Mouse (Mus musculus) macrophage (primary cell): ENCODE results near the gene Smim10l1. TPM values are rescaled to one million over a fixed set of nuclear protein-coding genes. Genes with fewer than 3 reads are reported as not detected.

Experiments
- H3K27ac ChIP-seq: fragments of 350-480 bp; formaldehyde crosslinking; 2 replicates; pipeline ENCODE4 v1.9.0; 2021
- H3K36me3 ChIP-seq: fragments of 350-480 bp; formaldehyde crosslinking; 2 replicates; pipeline ENCODE4 v1.9.0; 2021; ENCODE audit errors: inconsistent target
- H3K4me3 ChIP-seq: fragments of 350-480 bp; formaldehyde crosslinking; 2 replicates; pipeline ENCODE4 v1.9.0; 2021; ENCODE audit errors: inconsistent target
- H3K79me2 ChIP-seq: fragments of 350-480 bp; formaldehyde crosslinking; 2 replicates; pipeline ENCODE4 v1.9.0; 2021; ENCODE audit errors: inconsistent target
- WGBS: methylation state at CpG from one replicate; pipeline ENCODE4 v1.1.7; 2026; ENCODE audit warnings: inconsistent platforms; ENCODE audit not compliant: missing documents; 5-methylcytosine and 5-hydroxymethylcytosine counted together
- polyA plus RNA-seq: library from polyadenylated mRNA; stranded (reverse); fragments of 250-400 nt; gene quantifications from 3 replicates; pipeline ENCODE4 v1.2.4, GENCODE M21; 2018; ENCODE audit warnings: inconsistent platforms
- total RNA-seq, 78 experiments: library from RNA; depleted of rRNA; stranded (reverse); fragments of 250-400 nt; gene quantifications; 1 replicate in 9 of 78; 2 replicates in 24 of 78; 3 replicates in 43 of 78; 4 replicates in 2 of 78; pipeline ENCODE4 v1.2.4; 2018; ENCODE audit warnings: inconsistent platforms in 56 of 78

Smim10l1 gene
- 10 to 100 TPM; 15.8 to 74.5 (median 38.8) TPM for total RNA-seq (2018; cell fraction: chromatin; rRNA removed)
- total RNA-seq (2018; cell fraction: cytosol; rRNA removed), result 10 to 100 TPM; 35.1 to 60.4 (median 48.7) TPM
- total RNA-seq (2018; cell fraction: nucleus; rRNA removed), result 100 to 1,000 TPM in 4 of 26 experiments, 10 to 100 TPM in 22; 22.5 to 176 (median 51.3) TPM
- 36.2 to 80.2 TPM (median 38.7 TPM) in 3 replicates for polyA plus RNA-seq

GRCm38 (mm10) chr6:133104609-133104921 is at the start of gene Smim10l1:
TSS of gene Smim10l1 (plus strand) at chr6:133104909.
- Histone ChIP-seq H3K36me3 (0 out of 2 replicates have a peak, but pooled peaks cover 4% of the 10 kb centered on the region), H3K4me3 (peak within 1 kb of the TSS; percentile 61), H3K27ac (peak within 1 kb of the TSS; percentile 65), H3K79me2 (peaks cover 42% of the 10 kb centered on the region)

DNA sequence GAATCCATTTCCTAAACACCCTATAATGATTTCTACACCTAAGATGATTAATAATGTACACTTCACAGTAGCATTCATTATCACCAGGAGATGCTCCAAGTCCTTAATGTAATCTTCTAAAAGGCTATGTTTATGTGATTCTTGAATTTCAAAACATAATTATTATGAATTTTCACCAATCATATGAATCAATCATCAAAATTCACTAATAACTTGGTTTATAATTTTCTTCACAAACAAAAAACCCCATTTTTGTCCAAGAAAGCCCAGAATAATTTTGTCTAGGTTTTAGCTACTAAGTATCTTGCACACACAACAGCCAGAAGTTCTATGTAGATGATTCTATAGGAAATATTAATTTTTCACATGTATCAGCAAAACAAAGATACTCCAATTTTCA is 49.0 kb upstream of the Smim10l1 start, which contains the start of gene Tas2r140:
Gene Tas2r140, minus strand, starts transcription at position 101 of the 400 bp plus-strand sequence.
- no peak within 1 kb of the TSS for H3K4me3 ChIP-seq
- H3K36me3 ChIP-seq, result no peaks in the 10 kb centered on the region
- H3K27ac ChIP-seq, result no peak within 1 kb of the TSS
- no peaks in the 10 kb centered on the region for H3K79me2 ChIP-seq

DNA sequence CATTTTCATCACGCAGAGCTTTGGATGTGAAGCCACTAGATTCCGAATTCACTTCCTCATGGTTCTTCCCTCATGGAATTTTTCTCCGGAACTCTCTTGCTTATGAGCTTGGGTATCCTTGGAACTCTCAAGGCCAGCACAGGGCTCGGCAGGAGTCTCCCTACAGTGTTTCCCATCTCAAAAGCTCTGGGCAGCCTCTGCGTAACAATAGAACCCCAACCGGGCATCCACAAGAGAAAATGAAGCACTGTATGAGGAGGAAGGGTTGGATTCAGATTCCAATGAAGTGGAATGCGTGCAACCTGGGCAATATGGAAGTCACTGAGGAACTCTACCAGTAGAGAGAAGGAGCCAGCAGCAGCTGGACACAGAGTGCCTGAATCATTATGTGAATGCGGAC is 12.5 kb upstream of the Smim10l1 start:
- Histone ChIP-seq H3K36me3 (no peaks in the 10 kb centered on the region), H3K27ac (no peak overlapping the region), H3K79me2 (no peaks in the 10 kb centered on the region), H3K4me3 (no peak overlapping the region)
- 85% methylated on average over 8 of the region's 8 CpGs for WGBS

- Histone ChIP-seq H3K79me2 (peaks cover 20% of the 10 kb centered on the region), H3K27ac (no peak overlapping the region), H3K36me3 (no peaks in the 10 kb centered on the region), H3K4me3 (no peak overlapping the region)
- 82% methylated on average over 1 of the region's 1 CpGs for WGBS
These were observed 2.3 kb upstream of the Smim10l1 start for GRCm38 (mm10) chr6:133102430-133102829.

DNA sequence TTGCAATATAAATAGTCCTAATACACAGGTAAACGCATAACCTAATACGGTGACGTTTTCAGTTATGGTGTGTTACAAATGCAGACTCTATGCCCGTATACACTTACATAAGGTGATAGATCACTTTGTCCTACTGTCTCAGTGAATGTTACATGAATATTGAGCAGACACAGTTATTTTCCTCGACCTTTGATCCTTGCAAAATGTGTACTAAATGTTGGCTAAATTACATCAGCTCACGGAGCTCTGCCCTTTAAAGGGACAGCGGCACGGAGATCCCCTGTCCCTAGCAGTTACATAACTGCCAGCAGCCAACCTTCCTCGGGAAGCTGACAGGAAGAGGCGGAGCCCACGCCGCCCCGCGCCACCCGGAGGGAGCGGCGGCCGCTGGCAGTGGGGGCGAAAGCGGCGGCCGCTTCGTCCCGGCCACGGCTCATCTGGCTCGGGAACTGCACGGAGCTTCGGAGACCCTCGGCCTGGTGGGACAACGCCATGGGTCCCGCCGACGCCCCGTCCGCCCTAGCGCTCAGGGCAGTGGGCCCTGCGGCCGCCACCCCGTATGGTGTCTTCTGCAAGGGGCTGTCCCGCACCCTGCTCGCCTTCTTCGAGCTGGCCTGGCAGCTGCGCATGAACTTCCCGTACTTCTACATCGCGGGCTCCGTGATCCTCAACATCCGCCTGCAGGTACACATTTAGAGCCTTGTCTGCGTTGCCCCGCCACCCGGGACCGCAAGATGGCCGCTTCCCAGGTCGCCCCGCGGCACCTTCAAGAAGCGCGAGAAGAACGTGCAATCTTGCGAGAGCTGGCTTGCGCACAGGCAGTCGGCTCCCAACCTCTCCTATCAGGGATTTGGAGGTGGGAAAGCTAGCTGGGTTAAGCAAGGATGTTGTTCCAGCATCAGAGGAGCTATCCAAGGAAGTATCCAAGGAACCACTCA is 482 bp downstream of the Smim10l1 start:
- WGBS, result under 1% methylated on average over 61 of the region's 62 CpGs
- Histone ChIP-seq H3K27ac (peak overlapping the region; percentile 65), H3K36me3 (0 out of 2 replicates have a peak, but pooled peaks cover 4% of the 10 kb centered on the region), H3K4me3 (peak overlapping the region; percentile 61), H3K79me2 (peaks cover 48% of the 10 kb centered on the region)

Other genes with a start within 250 kb of the Smim10l1 start
- not detected in 3 replicates for gene Tas2r116, start 249.5 kb upstream of the Smim10l1 start, polyA plus RNA-seq
- gene Tas2r110, start 236.9 kb upstream of the Smim10l1 start, polyA plus RNA-seq, result not detected in 3 replicates
- not detected in 3 replicates for gene Tas2r113, start 211.9 kb upstream of the Smim10l1 start, polyA plus RNA-seq
- gene Tas2r125, start 195.3 kb upstream of the Smim10l1 start, polyA plus RNA-seq, result not detected in 3 replicates
- gene Tas2r129, start 153.8 kb upstream of the Smim10l1 start, polyA plus RNA-seq, result not detected in 3 replicates
- not detected in 3 replicates for gene Tas2r131, start 147.0 kb upstream of the Smim10l1 start, polyA plus RNA-seq
- gene Tas2r109, start 123.9 kb upstream of the Smim10l1 start, polyA plus RNA-seq, result not detected in 3 replicates
- gene Tas2r103, start 67.8 kb upstream of the Smim10l1 start, polyA plus RNA-seq, result not detected in 3 replicates
- gene Tas2r140, start 49.1 kb upstream of the Smim10l1 start, polyA plus RNA-seq, result not detected in 3 replicates
- gene 5530400C23Rik, start 187.3 kb downstream of the Smim10l1 start, polyA plus RNA-seq, result not detected in 3 replicates